Mouse (Mus musculus) adrenal gland, adult 18-20 months (tissue): ENCODE data around the gene Hivep1. TPM values are rescaled to one million over a fixed set of nuclear protein-coding genes. Genes with fewer than 3 reads are reported as not detected.
A peak's percentile ranks its signal among the peaks of the same experiment; 100 is the strongest.

Source experiments
- DNase-seq, 2 experiments: peaks; one replicate each; pipeline ENCODE4 v3.0.0; 2021 to 2022; ENCODE audit warnings: low spot score in 2 of 2
- total RNA-seq, 2 experiments: library from RNA; stranded (reverse); gene quantifications; 1 replicate in 1 of 2; 2 replicates in 1 of 2; pipeline ENCODE4 v1.2.3; 2021

Gene Hivep1
- total RNA-seq, 2 experiments from 2014 or later: 21.4 to 22.3 TPM

- no peak for DNase-seq
Measured at GRCm38 (mm10) chr13:42112071-42112470, 60.2 kb downstream of the Hivep1 start.

- no peak for DNase-seq
Measured at GRCm38 (mm10) chr13:42112748-42113147, 60.9 kb downstream of the Hivep1 start.

GRCm38 (mm10) chr13:42113601-42114000 is 61.8 kb downstream of the Hivep1 start:
- no peak for DNase-seq

GRCm38 (mm10) chr13:42116301-42116700 is 64.5 kb downstream of the Hivep1 start:
- DNase-seq: no peak

- DNase-seq: no peak
Measured at GRCm38 (mm10) chr13:42119062-42119461, 67.2 kb downstream of the Hivep1 start.

GRCm38 (mm10) chr13:42121106-42121776 is 69.4 kb downstream of the Hivep1 start:
- DNase-seq: no peak

- DNase-seq: no peak
Measured at GRCm38 (mm10) chr13:42121777-42122682, 70.2 kb downstream of the Hivep1 start.

GRCm38 (mm10) chr13:42144627-42145026 is 92.8 kb downstream of the Hivep1 start:
- no peak for DNase-seq

- no peak for DNase-seq
Measured at GRCm38 (mm10) chr13:42149328-42150071, 97.7 kb downstream of the Hivep1 start.

GRCm38 (mm10) chr13:42150072-42150450 is 98.2 kb downstream of the Hivep1 start:
- no peak for DNase-seq

GRCm38 (mm10) chr13:42150462-42151127 is 98.8 kb downstream of the Hivep1 start:
- DNase-seq: no peak

- no peak for DNase-seq
Measured at GRCm38 (mm10) chr13:42158259-42158658, 106.4 kb downstream of the Hivep1 start.

- DNase-seq: no peak
Measured at GRCm38 (mm10) chr13:42159416-42160185, 107.8 kb downstream of the Hivep1 start.

- no peak for DNase-seq
Measured at GRCm38 (mm10) chr13:42170802-42171201, 119.0 kb downstream of the Hivep1 start.

GRCm38 (mm10) chr13:42174827-42175420 is 123.1 kb downstream of the Hivep1 start:
- peak in 1 of 2 experiments; percentile 29 for DNase-seq

- DNase-seq: no peak
Measured at GRCm38 (mm10) chr13:42182635-42183034, 130.8 kb downstream of the Hivep1 start.

GRCm38 (mm10) chr13:42184131-42184530 is 132.3 kb downstream of the Hivep1 start:
- no peak for DNase-seq

GRCm38 (mm10) chr13:42193016-42193415 is 141.2 kb downstream of the Hivep1 start:
- no peak for DNase-seq

GRCm38 (mm10) chr13:42195671-42196070 is 143.8 kb downstream of the Hivep1 start:
- no peak for DNase-seq

- DNase-seq: no peak
Measured at GRCm38 (mm10) chr13:42197656-42198055, 145.8 kb downstream of the Hivep1 start.
